Mouse (Mus musculus): ENCODE data around the gene Fgf9.

Fgf9 gene

DNA sequence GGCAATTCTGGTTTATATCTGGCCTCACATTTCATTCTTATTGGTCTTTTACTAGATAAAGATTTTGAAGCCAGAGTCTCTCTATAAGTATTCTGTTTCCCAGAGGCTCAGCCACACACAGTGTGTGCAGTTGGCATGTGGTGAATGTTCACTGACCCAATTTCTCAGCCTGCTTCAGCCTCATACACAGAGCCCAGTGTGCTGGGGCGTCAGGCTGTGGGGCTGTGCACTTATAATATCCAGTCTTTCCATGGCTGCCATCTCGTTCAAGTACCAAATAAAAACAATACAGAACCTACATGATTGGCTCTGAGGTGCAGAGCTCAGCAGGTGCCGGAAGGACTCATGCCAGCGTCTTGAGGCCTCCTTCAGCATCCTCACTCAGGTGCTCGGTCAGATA is 19.1 kb downstream of the Fgf9 start:
- no peak for DNase-seq (ENCODE audit: low spot score)

DNA sequence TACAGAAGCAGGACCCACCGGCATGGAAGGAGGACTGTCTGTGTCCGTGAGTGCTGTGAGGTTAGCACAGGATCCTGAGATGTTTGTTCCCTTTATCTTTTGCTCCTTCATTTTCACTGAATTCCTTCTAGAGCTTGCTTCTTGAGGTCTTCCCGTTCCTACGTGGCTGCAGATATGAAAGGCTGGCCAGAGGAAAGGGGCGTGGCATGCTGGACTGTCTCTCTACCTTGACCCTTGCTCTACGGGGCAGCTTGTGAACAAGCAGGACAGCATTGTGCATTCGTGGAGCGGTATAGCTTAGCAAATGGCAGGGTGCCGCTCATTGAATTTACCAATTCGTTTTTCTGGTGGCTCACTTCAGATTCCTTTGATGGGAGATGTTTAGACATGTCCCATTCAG is 21.0 kb downstream of the Fgf9 start:
- DNase-seq (ENCODE audit: low spot score): no peak

DNA sequence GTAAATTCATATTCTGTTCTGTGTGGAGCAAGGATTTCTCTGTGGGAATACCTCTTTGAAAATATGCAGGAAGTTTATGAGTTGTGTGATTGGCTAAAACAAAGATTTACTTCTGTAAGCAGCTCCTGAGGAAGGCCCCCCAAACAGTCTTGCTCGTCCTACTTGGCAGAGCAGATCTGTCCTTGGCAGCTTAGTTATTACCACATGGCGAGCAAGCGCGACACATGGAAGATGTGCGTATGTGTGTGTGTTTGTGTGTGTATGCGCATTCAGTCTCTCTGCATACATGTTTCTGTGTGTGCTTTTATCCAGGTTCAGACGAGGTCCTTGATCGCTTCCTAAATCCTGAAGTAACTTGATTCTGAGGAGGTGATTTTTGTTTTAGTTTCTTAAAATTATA is 29.3 kb downstream of the Fgf9 start:
- no peak for DNase-seq (ENCODE audit: low spot score)

DNA sequence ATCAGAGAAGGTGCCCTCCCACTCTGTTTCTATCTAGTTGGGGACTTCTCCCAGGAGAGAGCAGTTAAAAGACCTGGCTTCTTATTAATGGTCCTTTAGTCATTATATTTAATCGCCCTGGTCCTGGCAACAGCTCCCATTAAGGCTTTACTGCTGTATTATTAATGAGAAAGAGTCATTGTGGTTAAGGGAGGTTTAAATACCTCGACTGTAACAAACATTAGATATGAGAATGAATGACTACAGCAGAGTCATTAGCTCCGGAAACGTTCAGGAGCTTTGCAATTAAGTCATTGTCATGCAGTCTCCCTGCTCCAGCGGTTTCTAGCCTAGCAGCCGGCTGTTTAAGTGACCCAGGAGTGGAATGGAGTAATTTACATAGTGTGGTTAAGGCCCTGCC is 31.0 kb downstream of the Fgf9 start:
- no peak for DNase-seq (ENCODE audit: low spot score)

DNA sequence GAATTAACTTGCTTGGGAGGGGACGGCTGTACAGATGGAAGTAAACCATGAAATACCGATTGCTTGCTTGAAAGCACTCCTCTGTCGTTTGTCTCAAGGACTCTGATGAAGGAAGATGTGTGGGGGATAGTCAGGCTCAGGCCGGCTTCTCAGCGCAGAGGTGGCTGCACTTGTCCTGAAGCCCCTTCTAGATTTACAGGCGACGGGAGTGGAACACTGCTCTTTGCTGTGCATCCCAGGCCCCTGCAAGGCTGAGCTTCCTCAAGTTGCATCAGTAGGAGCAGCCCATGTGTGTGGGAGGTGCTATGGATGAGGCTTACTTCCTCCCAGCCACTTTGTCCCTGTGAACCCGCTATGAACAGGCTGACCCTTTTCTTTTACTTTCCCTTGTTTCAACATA is 33.9 kb downstream of the Fgf9 start:
- no peak for DNase-seq (ENCODE audit: low spot score)

DNA sequence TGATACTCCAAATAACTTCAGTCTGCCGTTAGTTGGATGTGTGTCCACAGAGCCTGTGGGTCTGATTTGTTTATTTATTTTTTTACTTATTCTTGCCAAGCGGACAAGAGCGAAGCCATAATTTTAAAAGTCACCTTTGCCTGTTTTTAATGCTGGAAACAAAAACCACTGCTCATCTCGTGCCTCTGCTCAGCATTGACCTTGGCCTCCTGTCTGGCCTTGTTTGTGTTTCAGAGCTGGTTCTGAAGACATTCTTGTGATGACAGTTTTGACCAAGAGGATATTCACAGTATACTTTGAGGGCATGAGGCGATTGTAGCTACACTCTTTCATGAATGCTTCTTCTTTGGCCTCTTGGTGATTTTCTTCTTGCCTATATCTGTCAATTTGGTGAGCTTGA is 35.2 kb downstream of the Fgf9 start:
- DNase-seq (ENCODE audit: low spot score): no peak

DNA sequence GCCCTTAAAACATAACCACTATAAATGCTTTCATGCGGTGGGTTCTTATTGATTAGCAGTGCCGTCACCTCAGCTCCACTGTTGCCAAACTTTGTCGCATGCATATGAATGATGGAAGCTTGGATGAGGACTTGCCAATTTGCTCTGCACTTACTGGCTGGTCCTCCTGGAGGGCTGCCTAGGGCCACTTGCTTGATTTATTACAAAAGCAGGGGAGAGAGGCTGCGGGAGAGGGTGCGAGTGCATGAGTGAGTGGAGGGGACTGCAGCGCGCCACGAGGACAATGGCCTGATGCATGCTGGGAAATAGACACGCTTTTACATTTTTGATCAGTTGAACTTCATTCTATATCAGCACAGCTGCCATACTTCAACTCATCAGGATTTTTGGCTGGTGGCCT is 39.3 kb downstream of the Fgf9 start:
- no peak for DNase-seq (ENCODE audit: low spot score)

DNA sequence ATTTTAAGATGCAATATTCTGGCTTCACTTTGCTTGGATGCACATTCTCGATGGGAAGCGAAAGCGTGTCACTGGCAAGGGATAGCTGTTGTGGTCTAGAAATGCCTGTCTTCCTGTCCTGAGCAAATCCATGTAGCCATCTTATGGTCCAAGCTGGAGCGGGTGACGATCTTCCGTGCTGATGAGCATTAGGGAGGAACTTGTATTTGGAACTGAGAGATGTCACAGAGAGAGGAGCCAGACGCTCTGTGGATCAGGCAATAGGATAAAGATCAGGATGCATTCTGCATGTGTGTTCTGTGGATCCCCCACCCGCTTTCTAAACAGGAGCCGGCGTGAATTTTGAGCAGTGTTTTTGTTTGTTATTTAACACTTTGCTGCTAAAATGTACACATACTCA is 41.2 kb downstream of the Fgf9 start:
- no peak for DNase-seq (ENCODE audit: low spot score)

DNA sequence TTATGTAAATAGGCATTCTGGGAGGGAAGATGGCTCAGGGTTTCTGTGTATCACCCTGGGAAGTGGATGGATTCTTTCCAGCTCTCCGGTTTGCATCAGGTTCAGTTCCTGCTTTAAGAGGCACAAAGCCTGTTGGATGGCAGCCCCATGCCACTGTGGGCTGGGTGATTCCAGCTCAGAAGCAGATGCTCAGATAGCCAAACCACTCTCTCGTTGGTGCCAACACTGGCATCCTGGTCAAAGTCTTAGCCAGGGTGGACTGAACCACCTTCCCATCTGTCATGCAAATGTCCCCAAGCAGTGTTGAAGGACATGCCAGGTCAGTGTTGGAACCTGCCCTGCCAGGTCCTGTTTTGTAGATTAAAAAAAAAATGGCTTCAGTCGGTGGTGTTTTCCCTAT is 42.0 kb downstream of the Fgf9 start:
- DNase-seq (ENCODE audit: low spot score): no peak

DNA sequence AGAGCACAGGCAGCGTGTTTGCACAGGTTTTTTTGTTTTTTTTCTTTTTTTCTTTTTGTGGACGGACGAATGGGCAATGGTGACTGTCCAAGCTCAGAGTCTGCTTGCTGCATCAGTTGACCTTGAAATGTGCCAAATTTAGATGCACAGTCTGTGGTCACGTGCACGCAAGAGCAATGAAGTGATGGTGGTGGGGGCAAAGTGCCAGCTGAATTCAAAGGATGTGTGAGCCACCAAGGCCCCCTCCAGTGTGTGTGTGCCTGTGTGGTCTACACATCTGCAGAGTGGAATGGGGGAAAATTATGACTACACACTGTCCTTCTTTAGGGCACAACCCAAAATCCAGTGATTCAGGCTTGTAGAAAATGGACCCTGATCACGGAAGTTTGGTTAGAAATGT is 42.8 kb downstream of the Fgf9 start:
- DNase-seq (ENCODE audit: low spot score): no peak

DNA sequence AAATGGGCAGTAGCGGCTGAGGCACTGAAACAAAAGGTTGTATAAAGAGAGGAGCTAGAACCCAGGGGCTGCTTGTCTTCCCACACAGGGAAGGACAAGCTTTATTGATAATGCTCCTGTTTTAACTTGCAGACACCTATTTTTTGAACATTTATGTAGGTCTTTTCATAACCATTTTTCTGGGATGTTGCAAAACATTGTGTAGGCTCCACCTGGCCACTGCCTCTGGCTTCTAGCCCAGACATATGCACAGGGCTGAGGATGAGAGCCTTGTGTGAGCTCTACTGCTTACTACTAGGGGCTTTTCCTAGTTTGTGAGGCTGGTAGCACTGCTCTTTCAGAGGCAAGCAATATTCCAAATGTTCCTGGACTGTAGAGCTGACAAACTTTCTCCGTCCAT is 43.8 kb downstream of the Fgf9 start:
- no peak for DNase-seq (ENCODE audit: low spot score)

DNA sequence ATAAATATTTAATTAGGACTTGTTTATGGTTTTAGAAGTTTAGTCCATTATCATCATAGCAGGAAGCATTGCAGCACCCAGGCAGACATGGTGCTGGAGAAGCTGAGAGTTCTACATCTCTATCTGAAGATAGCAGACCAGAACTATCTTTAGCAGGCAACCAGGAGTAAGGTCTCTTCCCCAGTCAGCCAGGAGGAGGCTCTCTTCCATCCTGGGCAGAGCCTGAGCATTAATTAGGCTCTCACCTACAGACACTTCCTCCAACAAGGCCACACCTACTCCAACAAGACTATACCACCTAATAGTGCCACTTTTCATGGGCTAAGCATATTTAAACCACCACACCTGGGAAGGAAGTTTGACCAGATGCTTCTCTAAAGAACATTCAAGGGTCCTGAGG is 54.3 kb downstream of the Fgf9 start:
- no peak for DNase-seq (ENCODE audit: low spot score)

DNA sequence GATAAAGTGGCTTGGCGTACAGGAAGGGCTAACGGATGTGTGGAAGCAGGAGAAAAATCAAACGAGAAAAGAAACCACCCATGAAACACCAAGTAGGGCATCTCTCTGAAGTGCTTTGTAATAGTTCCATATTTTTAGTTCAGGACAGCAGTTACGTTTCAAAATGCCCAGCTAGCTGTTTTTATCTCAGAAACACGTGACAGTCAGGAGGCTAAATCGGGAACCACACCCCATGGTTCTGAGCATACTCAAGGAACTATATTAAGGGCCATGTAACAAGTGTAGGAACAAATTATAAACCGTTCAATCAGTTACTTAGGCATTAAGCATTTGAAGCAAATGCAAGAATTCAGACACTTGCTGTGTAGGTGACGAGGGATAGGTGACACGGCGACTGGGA is 56.2 kb downstream of the Fgf9 start:
- no peak for DNase-seq (ENCODE audit: low spot score)

DNA sequence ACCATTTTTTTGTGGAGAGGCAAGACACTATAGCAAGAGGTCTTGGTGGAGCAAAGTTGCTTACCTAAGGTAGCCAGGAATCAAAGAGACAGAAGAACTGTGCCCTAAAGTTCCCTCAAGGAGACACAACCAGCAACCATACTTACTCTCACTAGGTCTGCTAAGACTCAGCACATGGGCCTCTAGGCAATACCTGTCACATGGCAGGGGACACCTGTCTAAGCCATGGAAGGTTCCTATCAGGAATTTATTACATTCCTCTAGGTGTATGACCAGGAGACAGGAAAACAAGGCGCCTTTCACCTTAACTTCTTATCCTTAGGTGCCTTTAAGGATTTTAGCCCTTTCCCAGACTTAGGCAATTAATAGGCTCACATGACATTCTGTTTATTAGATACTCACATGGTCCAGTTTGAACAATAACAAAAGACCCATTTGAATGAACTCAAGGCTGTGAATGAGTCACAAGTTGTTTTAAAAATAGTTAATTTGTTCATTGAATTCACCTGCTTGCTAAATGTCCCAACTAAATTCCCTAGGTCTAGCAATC is 69.2 kb downstream of the Fgf9 start:
- DNase-seq (ENCODE audit: low spot score): no peak

DNA sequence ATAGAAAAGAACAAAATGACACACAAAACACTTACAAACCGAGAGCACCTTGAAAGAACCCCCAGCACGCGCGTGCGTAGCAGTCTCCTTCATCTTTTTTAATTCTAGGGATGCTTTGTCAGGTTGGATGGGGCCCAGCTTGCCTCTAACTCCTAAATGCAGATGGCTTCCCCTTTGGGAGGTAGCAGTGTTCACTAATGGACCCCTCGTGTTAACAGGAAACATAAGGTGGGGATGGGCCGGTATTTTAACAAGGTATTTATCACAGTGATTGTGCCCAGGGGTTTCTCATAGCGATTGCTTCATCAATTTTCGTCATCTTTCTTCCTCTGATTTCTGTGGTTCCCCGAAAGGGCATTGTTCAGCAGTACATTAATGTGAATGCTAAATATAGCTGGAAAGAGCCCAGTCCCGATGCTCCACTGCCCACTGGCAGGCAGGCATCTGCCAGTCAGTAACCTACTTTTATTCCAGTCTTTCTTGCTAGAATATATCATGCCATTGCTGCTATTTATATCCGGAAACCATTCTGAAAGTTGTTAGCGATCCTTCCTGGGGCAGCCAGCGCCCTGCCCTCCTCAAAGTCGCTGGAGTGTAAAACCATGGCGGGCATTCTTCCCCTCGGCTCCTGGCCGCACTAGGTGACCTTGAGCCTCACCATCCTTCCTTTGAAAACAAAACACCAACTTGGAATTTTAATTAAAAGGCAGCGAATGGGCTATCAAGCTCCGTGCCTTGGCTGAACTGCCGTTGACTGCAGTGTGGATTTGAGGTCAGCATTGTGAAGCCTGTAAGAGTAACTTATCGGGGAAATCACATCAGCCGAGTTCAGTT is 79.5 kb downstream of the Fgf9 start:
- no peak for DNase-seq (ENCODE audit: low spot score)

DNA sequence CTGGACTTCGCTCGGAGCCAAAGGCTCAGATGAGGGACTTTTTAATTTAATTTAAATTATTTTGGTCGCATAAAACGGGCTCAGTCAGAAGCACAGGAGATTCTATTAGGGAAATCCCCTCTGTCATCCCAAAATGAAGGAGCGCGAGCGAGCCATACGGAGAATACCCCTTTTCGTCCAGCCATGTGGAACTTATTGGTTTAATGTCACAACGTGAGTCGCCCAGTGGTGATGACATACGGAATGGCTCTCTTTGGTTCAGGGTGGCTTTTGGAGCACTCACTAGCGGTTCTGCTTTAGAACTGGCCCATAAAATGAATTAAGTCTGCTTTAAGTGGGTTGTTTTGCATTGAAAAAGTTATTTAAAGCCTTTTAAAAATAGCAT is 80.1 kb downstream of the Fgf9 start:
- DNase-seq (ENCODE audit: low spot score): no peak

DNA sequence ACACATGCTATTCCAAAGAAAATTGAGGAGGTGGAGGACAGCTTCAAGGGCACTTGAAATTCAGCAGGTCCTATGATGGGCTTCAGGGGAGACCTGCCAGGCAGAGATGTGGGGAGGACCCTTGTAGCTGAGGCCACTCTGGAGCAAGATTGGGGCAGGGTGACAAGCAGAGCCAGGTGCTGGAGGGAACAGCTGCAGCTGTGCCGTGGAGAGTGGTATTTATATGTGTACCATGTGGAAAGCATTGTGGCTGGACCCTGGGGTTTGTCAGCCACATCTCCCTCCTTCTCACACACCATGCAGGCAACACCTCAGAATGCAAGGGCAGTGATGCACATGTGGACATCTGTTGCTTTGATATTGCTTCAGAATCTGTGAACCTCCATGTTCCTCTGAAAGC is 81.8 kb downstream of the Fgf9 start:
- no peak for DNase-seq (ENCODE audit: low spot score)

DNA sequence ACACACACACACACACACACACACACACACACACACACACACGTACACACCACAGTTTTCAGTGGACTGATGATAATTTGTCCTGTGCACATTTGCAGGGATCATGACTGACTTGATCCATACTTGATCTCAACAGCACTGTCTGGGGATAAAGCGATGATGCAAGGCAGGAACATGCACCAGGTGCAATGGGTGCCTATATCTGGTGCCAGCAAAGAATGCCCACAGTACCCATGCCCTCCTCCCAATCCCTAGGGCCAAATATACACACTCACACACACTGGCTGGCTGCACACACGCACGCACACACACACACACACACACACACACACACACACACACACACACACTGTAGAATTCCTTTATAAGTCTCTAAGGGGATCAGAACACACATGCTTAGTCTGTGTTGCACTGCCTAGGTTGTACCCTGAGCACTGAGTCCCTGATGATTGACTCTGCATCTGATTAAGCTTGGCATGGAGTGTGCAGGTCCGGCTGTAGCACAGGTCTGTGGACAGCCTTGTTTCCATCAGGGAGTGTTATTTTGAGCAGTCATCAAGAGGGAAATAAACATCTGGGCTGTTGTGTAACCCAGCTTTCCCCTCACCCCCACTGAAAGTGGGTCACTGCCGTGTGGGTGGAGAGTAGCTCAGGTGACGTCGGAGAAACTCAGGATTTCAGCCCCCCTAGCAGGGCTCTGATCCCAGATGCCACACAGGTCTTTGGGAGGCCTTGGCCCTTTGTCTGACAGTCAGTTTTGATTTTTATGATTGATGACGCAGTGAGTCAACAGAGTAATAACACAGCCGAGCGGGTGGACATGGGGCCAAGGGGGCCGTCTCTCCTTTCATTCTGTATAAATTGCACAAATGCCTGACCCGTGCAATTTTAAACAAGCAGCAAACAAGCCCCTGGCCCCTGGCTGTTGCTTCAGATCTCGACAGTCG is 83.4 kb downstream of the Fgf9 start:
- DNase-seq (ENCODE audit: low spot score): no peak

DNA sequence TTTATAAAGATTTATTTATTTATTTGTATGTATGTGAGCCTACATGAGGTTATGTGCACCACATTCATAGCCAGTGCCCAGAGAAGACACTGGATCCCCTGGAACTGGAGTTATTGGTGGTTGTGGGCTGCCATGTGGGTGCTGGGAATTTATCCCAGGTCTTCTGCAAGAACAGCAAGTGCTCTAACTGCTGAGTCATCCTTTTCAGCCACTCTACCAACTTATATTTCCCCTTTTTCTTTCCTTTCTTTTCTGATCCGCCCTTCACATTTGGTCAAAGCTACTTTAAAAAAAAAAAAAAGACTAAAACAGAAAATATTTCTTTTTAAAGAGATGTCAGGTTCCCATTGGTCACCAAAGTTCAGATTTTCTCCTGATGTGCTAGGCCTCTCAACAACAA is 90.3 kb downstream of the Fgf9 start:
- DNase-seq (ENCODE audit: low spot score): no peak

Data from spleen, adult 12 weeks (tissue).